Mouse (Mus musculus): Measurements from ENCODE around the gene Erc1.
"Not testable (repeated sequence)": the region's sequence is repeated elsewhere in the genome, so short reads cannot be mapped to it uniquely, and the experiment has no call there.

Gene Erc1

DNA sequence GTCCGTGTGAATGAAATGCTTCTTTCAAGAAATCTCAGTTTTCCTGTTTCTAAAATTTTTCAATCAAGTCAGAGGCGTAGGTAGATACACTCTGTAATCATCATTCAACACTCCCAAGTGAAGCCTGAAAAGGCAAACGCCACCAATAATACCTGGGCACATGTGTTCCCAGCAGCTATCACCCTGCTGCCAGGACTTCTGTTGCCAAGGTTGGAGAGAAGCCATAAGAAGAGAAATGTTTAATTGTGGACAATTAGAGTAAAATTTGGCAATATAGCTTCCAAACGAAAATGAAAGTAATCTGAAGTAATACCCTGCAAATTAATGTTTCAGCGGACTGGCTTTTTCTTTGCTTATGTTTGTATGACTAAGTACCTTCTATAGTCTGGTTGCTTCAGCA is 140.1 kb downstream of the Erc1 start:
- no peak for DNase-seq (ENCODE audit: low spot score)

DNA sequence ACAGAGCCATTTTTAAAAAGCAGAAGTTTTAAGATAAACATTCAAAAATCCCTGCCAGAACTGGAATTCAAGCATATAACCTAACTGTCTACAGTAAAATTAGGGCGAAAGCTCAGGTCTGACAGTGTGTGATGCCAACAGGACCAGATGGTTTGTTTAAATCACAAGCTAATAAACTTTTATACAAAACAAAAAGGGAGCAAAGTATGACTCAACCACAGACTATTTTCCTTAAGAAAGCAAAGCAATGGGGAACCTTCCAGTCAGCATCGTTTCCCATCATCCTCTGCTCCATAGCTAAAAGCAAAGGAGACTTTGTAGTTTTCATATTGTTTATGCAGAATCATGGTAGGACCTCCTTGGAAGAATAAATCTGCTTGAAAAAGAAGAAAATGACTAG is 143.1 kb downstream of the Erc1 start:
- DNase-seq (ENCODE audit: low spot score), result peak; percentile 24

GRCm38 (mm10) chr6:119692754-119693153 is 155.2 kb downstream of the Erc1 start:
- no peak for DNase-seq (ENCODE audit: low spot score)

DNA sequence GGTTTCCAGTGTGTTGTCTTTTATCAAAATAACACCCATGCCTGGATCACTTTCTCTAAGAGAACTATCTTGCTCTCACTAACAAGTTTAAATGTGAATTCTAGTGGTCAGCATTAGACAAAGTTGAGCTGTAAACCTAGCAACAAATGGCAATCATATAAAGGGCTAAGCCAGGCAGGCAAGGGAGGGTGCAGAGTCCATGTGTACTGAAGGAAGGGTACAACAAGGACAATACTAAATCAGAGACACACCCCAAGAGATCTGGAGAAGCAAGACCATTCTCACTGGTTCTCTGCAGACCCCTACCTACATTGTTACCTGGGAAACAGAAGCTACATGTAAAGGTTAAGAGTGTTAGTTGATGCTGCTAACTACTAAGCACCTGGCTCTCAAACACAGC is 161.5 kb downstream of the Erc1 start:
- no peak for DNase-seq (ENCODE audit: low spot score)

DNA sequence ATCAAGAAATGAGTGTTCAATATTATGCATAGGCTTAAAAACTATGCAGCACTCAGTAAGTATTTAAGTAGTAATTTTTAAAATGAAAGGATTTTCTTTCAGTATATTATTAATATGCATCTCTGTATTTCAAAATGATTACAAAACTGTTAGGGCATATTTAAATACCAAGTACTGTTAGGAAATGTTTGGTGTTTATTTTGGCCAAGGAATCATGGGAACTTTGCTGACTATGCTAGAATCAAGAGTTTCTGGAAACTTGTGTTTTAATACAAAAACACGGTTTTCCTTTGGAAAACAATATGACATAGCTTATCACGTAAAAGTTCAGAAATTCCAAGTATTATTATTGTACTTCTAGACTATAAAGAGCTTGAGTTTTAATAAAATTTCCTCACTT is 167.2 kb downstream of the Erc1 start:
- DNase-seq (ENCODE audit: low spot score), result no peak

DNA sequence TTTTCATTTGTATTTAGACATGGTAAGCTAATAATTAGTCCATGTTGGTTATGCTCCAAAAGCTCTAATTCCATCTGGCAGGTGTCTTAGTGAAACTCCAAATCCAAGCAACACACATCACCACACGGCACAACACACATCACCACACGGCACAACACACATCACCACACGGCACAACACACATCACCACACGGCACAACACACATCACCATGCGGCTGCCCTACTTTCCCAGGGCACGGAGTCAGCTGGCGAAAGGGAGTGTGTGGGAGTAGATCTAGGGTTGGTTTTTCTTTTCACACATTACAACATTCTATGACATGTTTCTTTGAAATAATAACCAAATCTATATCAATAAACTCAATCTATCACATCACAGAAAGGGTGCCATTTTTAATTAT is 173.2 kb downstream of the Erc1 start:
- no peak for DNase-seq (ENCODE audit: low spot score)

DNA sequence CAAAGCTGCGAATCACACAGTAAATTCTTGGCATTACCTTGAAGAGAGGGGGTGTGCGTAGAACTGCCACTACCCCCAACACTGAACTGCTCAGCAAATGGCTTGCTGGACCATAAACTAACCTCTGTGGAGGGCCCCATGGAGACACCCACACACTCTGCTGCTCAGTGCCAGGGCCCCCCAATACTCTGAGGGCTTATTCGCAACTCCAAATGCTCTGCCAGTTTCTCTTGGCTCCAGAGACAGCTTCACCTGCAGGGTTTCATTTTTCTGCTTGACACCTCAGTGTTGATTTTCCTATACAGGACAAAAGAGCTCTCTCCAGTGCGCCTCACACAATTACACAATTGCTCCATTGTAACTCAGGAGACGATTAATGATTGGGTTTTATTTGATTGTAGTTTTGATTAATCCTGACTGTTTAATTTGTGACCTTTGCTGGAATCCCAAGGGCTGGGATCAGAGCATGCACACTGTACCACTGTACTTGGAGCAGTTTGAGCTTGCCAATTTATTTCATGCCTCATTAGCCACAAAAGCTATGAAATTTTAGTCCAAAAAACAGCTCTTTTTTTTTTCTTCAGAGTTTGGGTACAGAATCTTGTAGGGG is 173.7 kb downstream of the Erc1 start:
- no peak for DNase-seq (ENCODE audit: low spot score)

GRCm38 (mm10) chr6:119669746-119670145 is 178.2 kb downstream of the Erc1 start:
- DNase-seq (ENCODE audit: low spot score), result no peak

DNA sequence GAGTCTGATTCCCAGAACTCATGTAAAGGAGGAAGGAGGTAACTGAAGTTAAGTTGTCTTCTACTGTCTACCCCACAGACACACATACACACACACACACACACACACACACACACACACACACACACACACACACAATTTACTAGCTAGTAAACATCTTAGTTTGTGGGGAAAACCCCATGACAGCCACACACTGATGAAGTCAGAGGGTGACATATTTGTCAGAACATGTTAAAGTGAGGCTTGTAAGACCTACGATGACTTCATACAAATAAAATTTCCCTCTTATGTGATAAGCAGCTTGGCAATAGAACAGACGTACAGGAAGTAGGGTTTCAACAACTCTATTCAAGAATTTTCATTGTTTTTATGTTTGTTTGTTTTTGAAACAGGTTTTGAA is 185.0 kb downstream of the Erc1 start:
- peak; percentile 1 for DNase-seq (ENCODE audit: low spot score)

GRCm38 (mm10) chr6:119661081-119661493 is 186.9 kb downstream of the Erc1 start:
- DNase-seq (ENCODE audit: low spot score), result no peak

DNA sequence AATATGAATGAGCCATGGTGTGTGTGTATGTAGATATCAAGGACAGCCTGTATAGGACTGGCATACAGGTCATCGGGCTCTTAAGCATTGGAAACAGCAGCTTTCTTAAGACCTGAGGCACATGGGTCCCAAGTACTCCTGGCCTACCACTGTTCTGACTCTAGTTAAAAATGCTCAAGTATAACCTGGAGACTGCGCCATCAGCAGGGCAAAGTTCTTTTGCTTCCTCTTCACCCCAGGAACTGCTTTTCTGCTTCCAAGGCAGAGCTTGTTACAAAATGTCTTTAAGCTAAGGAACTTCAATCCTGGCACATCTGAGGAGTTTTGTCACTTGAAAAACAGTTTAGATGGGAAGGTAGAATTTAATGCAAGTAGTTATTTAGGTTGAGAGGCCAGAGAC is 189.5 kb downstream of the Erc1 start:
- no peak for DNase-seq (ENCODE audit: low spot score)

DNA sequence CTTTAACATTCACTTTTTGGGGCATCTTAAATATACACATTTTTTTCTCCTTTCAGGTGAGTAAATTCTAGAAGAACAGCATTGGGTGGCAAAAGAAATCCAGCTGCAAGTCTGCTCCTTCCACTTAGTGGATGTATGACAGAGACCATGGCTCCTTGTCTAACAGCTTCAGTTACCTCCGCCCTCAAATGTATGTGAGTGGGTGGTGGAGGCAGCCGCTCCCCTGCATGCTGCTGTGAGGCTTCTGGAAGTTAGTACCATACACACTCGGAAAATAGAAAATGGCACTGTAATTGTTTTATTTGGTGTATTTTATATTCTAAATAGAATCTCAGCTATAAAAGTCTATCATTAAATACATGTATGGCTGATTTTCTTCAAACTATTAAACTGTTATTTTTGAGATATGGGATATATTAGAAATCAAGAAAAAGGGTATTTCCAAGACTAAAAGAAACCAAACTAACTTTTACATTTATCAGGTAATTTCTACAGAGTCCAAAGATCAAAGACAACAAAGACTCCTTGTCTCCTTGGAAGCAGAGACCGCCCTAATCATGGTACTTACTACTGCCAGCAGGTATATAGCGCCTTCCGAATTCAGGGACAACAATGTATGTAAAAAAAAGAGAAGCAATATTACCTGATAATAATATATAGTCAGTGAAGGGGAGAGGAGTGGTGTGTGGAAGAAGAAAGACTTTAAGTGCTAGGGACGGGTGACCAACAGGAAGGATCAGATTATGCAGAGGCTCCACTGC is 190.4 kb downstream of the Erc1 start:
- no peak for DNase-seq (ENCODE audit: low spot score)

GRCm38 (mm10) chr6:119654777-119655176 is 193.2 kb downstream of the Erc1 start:
- not testable (repeated sequence) for DNase-seq (ENCODE audit: low spot score)

DNA sequence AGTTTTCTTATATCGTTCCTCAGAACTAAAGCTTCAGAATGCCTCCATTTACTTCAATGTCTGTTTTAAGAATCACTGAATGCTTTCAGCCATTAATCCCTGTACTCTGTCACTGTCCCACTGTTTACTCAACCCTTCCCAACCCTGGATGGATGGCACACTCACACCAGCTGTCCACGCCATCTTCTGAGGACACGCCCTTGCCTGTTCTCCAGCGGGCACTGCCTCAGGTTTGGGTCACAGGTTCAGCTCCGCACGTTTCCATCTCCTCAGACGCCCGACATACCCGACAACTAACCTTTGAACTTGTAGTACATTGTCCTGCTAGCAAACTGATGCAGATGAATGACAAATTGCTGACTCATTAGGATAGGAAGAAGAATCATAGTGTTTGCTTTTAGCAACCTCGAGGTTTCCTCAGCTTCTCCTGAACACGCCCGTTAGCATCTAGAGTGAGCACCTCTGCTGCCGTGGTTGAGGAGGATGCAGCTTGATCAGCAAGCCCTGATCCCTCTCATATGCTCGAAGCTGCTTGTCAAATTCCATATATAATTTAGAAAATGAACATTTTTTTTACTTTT is 204.0 kb downstream of the Erc1 start:
- no peak for DNase-seq (ENCODE audit: low spot score)

DNA sequence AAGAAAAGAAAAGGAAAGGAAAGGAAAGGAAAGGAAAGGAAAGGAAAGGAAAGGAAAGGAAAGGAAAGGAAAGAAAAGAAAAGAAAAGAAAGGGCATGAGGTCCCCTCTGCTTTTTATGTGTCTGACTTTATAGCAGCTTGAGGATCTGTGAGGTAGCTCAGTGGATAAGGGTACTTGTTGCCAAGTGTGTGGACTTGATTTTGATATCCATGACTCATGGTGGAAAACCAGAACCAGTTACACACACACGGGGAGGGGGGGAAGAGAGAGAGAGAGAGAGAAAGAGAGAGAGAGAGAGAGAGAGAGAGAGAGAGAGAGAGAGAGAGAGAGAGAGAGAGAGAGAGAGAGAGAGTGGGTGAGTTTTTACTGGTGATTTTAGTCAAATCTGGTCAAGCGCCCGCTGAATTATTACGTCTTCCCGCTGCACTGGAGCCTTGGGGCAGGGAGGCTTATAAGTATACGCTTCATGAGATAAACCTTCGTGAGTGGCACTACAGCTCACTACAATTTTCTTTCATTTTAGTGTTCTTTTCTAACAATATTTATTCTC is 204.7 kb downstream of the Erc1 start:
- no peak for DNase-seq (ENCODE audit: low spot score)

DNA sequence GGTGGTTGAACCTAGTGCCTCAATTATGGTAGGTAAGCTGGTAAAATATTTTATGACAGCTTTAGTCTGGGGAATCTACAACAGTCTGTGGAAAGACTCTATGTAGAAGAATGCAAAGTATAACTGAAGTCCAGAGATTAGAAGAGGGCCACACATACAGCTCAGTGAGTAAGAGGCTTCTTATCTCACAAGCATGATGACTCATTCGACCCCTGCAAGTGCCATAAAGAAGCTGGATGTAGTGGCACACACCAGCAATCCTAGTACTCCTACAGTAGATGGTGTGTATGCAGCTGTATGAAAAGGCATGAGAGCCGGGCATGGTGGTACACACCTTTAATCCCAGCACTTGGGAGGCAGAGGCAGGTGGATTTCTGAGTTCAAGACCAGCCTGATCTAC is 205.2 kb downstream of the Erc1 start:
- no peak for DNase-seq (ENCODE audit: low spot score)

DNA sequence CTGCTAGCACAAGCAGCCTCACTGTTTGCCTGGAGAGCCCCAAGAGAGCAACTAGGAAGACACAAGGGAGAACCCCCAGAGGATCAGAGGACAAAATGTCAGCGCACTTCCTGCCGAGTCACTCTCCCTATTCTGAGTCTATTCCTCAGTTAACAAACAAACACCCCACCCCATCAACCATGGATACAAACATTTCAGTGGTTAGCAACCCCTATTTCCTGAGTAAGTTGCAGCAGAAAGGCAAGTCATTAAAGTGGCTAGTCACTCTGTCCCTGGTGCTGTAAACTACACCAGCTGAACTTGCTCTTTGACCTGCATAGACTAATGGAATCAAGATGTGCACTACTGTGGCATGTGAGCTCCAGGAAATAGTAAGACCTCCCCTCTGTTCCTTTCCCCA is 212.3 kb downstream of the Erc1 start:
- peak; percentile 36 for DNase-seq (ENCODE audit: low spot score)

DNA sequence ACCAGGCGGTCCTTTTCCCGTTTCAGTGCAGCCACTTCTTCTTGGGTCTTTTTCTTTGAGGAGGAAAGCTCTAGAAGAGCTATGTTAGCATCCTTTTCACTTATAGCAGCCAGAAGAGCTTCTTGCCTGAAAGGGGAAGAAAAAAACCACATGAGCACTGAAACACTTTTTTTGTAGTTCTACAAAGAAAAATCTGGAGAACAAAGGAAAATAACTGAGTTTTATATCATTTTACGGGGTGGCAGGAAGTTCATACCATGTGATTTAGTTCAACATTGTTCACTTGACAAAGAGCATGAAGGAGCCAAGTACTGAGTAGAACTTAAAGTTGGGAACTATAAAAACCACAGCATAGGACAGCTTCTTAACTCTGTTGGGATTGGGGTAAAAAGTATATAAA is 217.3 kb downstream of the Erc1 start:
- no peak for DNase-seq (ENCODE audit: low spot score)

GRCm38 (mm10) chr6:119601379-119601778 is 246.6 kb downstream of the Erc1 start:
- no peak for DNase-seq (ENCODE audit: low spot score)

GRCm38 (mm10) chr6:119595440-119595839 is 252.5 kb downstream of the Erc1 start:
- no peak for DNase-seq (ENCODE audit: low spot score)

DNA sequence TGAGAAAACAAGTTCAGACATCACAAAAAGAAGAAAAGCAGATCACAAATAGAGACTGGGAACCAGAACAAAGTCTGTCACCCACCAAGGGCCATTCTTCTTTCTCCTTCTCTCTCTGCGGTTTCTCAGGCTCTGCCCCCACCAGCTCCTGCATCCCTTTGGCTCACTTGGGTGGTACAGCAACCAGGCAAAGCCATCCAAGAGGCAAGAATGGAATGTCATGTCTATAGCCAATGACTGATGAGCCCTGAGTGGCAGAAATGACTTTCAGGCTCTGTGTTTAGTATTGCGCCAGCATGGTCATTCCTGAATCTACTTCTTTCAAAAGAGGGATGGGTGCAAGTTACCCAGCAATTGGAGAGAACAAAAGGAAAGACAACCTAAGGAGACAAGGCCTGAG is 257.1 kb downstream of the Erc1 start:
- DNase-seq (ENCODE audit: low spot score), result no peak

DNA sequence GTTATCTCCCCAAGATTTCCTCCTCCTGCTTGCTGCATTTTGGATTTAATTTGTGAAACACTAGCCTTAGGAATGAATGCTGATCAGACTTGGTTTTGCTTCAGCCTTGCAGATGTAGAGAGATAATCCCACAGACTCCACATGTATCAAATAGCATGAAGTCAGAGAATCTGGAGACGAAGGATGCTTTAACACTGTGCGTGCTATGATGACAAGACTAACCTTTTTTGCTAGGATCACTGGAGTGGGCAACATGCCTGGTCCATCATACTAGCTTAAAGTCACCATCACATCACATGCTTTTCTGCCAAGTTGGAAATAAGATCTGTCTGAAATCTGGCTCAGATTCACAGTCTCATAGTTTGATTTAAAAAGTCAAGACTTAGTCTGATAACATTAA is 260.1 kb downstream of the Erc1 start:
- DNase-seq (ENCODE audit: low spot score), result no peak

DNA sequence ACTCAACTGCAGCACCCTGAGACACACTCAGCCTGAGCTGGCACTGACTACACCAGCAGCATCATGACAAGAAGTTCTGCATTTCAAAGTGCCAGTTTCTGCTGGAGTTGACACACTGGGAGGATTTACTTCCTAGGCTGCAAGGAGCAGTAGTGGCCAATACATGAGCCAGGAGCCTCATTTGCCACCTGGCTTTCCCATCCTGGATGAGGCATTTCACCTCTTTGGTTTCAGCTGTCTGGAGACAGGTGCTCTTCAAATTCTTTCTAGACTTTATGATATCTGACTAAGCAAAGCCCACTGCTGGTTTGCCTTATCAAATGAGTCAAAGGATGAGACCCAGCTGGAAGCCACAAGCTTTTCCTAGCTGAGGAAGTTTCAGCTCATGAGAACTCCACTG is 260.5 kb downstream of the Erc1 start:
- no peak for DNase-seq (ENCODE audit: low spot score)
